Mouse (Mus musculus): ENCODE data around the gene Slc16a3. TPM values are rescaled to one million over a fixed set of nuclear protein-coding genes. Genes with fewer than 3 reads are reported as not detected.

The Slc16a3 gene
- polyA plus RNA-seq, 1 experiment from 2014 or later, result 24.1 TPM

- Histone ChIP-seq H3K27me3 (ENCODE audit: control insufficient read depth, insufficient read depth, low read length) (no peaks in the 10 kb centered on the region), H3K9ac (replicated peaks; ENCODE audit: low read depth, low read length) (no peak overlapping the region), H3K4me3 (ENCODE audit: low read depth, low read length) (no peak overlapping the region), H3K36me3 (ENCODE audit: control insufficient read depth, insufficient read depth, low read length) (peaks cover 65% of the 10 kb centered on the region), H3K4me2 (replicated peaks; ENCODE audit: low read depth, low read length) (no peak overlapping the region), H3K9me3 (ENCODE audit: control insufficient read depth, low read depth, low read length) (no peaks in the 10 kb centered on the region), H3K4me1 (ENCODE audit: control insufficient read depth, insufficient read depth, low read length) (no peaks in the 10 kb centered on the region), H3K27ac (ENCODE audit: low read length) (no peak overlapping the region)
- no peak for ATAC-seq (ENCODE audit: insufficient number of reproducible peaks, insufficient read depth, low FRiP score, low read depth)
- 83% methylated on average over 16 of the region's 18 CpGs for WGBS
Observed at GRCm38 (mm10) chr11:120959066-120959465, 10.8 kb downstream of the Slc16a3 start.

- no peaks in the 10 kb centered on the region for H3K4me1 ChIP-seq (ENCODE audit: control insufficient read depth, insufficient read depth, low read length)
- H3K9me3 ChIP-seq (ENCODE audit: control insufficient read depth, low read depth, low read length), result no peaks in the 10 kb centered on the region
- ATAC-seq (ENCODE audit: insufficient number of reproducible peaks, insufficient read depth, low FRiP score, low read depth), result no peak
- peaks cover 70% of the 10 kb centered on the region for H3K36me3 ChIP-seq (ENCODE audit: control insufficient read depth, insufficient read depth, low read length)
- 76% methylated on average over 3 of the region's 3 CpGs for WGBS
- no peak overlapping the region for H3K9ac ChIP-seq (replicated peaks; ENCODE audit: low read depth, low read length)
- no peak overlapping the region for H3K27ac ChIP-seq (ENCODE audit: low read length)
- H3K27me3 ChIP-seq (ENCODE audit: control insufficient read depth, insufficient read depth, low read length), result no peaks in the 10 kb centered on the region
- no peak overlapping the region for H3K4me3 ChIP-seq (ENCODE audit: low read depth, low read length)
- H3K4me2 ChIP-seq (replicated peaks; ENCODE audit: low read depth, low read length), result no peak overlapping the region
Observed at GRCm38 (mm10) chr11:120959564-120959963, 11.3 kb downstream of the Slc16a3 start.

GRCm38 (mm10) chr11:120960248-120960647, 12.0 kb downstream of the Slc16a3 start:
- no peak for ATAC-seq (ENCODE audit: insufficient number of reproducible peaks, insufficient read depth, low FRiP score, low read depth)
- WGBS, result 54% methylated on average over 1 of the region's 1 CpGs
- no peaks in the 10 kb centered on the region for H3K9me3 ChIP-seq (ENCODE audit: control insufficient read depth, low read depth, low read length)
- peaks cover 77% of the 10 kb centered on the region for H3K36me3 ChIP-seq (ENCODE audit: control insufficient read depth, insufficient read depth, low read length)
- H3K4me3 ChIP-seq (ENCODE audit: low read depth, low read length), result no peak overlapping the region
- H3K9ac ChIP-seq (replicated peaks; ENCODE audit: low read depth, low read length), result no peak overlapping the region
- no peak overlapping the region for H3K27ac ChIP-seq (ENCODE audit: low read length)
- no peak overlapping the region for H3K4me2 ChIP-seq (replicated peaks; ENCODE audit: low read depth, low read length)
- H3K4me1 ChIP-seq (ENCODE audit: control insufficient read depth, insufficient read depth, low read length), result 0 out of 2 replicates have a peak, but pooled peaks cover 2% of the 10 kb centered on the region
- H3K27me3 ChIP-seq (ENCODE audit: control insufficient read depth, insufficient read depth, low read length), result no peaks in the 10 kb centered on the region

- Histone ChIP-seq H3K27ac (ENCODE audit: low read length) (no peak overlapping the region), H3K9ac (replicated peaks; ENCODE audit: low read depth, low read length) (no peak overlapping the region), H3K27me3 (ENCODE audit: control insufficient read depth, insufficient read depth, low read length) (no peaks in the 10 kb centered on the region), H3K4me1 (ENCODE audit: control insufficient read depth, insufficient read depth, low read length) (0 out of 2 replicates have a peak, but pooled peaks cover 2% of the 10 kb centered on the region), H3K9me3 (ENCODE audit: control insufficient read depth, low read depth, low read length) (no peaks in the 10 kb centered on the region), H3K4me3 (ENCODE audit: low read depth, low read length) (no peak overlapping the region), H3K4me2 (replicated peaks; ENCODE audit: low read depth, low read length) (no peak overlapping the region), H3K36me3 (ENCODE audit: control insufficient read depth, insufficient read depth, low read length) (peaks cover 77% of the 10 kb centered on the region)
- WGBS, result 85% methylated on average over 7 of the region's 7 CpGs
- ATAC-seq (ENCODE audit: insufficient number of reproducible peaks, insufficient read depth, low FRiP score, low read depth), result no peak
Observed at GRCm38 (mm10) chr11:120961594-120961993, 13.3 kb downstream of the Slc16a3 start.

GRCm38 (mm10) chr11:120962050-120962771, 13.9 kb downstream of the Slc16a3 start:
- WGBS, result 89% methylated on average over 13 of the region's 13 CpGs
- H3K27me3 ChIP-seq (ENCODE audit: control insufficient read depth, insufficient read depth, low read length), result no peaks in the 10 kb centered on the region
- no peak for ATAC-seq (ENCODE audit: insufficient number of reproducible peaks, insufficient read depth, low FRiP score, low read depth)
- no peak overlapping the region for H3K27ac ChIP-seq (ENCODE audit: low read length)
- no peak overlapping the region for H3K4me2 ChIP-seq (replicated peaks; ENCODE audit: low read depth, low read length)
- 0 out of 2 replicates have a peak, but pooled peaks cover 2% of the 10 kb centered on the region for H3K4me1 ChIP-seq (ENCODE audit: control insufficient read depth, insufficient read depth, low read length)
- no peak overlapping the region for H3K4me3 ChIP-seq (ENCODE audit: low read depth, low read length)
- H3K9me3 ChIP-seq (ENCODE audit: control insufficient read depth, low read depth, low read length), result no peaks in the 10 kb centered on the region
- H3K36me3 ChIP-seq (ENCODE audit: control insufficient read depth, insufficient read depth, low read length), result peaks cover 77% of the 10 kb centered on the region
- H3K9ac ChIP-seq (replicated peaks; ENCODE audit: low read depth, low read length), result no peak overlapping the region

- ATAC-seq (ENCODE audit: insufficient number of reproducible peaks, insufficient read depth, low FRiP score, low read depth), result no peak
- Histone ChIP-seq H3K9ac (replicated peaks; ENCODE audit: low read depth, low read length) (no peak overlapping the region), H3K36me3 (ENCODE audit: control insufficient read depth, insufficient read depth, low read length) (peaks cover 77% of the 10 kb centered on the region), H3K4me3 (ENCODE audit: low read depth, low read length) (no peak overlapping the region), H3K4me1 (ENCODE audit: control insufficient read depth, insufficient read depth, low read length) (0 out of 2 replicates have a peak, but pooled peaks cover 2% of the 10 kb centered on the region), H3K27ac (ENCODE audit: low read length) (no peak overlapping the region), H3K27me3 (ENCODE audit: control insufficient read depth, insufficient read depth, low read length) (no peaks in the 10 kb centered on the region), H3K4me2 (replicated peaks; ENCODE audit: low read depth, low read length) (no peak overlapping the region), H3K9me3 (ENCODE audit: control insufficient read depth, low read depth, low read length) (no peaks in the 10 kb centered on the region)
- 90% methylated on average over 7 of the region's 7 CpGs for WGBS
Observed at GRCm38 (mm10) chr11:120962909-120963308, 14.6 kb downstream of the Slc16a3 start.

GRCm38 (mm10) chr11:120964195-120965157, 16.2 kb downstream of the Slc16a3 start:
- Histone ChIP-seq H3K4me1 (ENCODE audit: control insufficient read depth, insufficient read depth, low read length) (0 out of 2 replicates have a peak, but pooled peaks cover 2% of the 10 kb centered on the region), H3K4me3 (ENCODE audit: low read depth, low read length) (no peak overlapping the region), H3K9me3 (ENCODE audit: control insufficient read depth, low read depth, low read length) (no peaks in the 10 kb centered on the region), H3K36me3 (ENCODE audit: control insufficient read depth, insufficient read depth, low read length) (peaks cover 86% of the 10 kb centered on the region), H3K27ac (ENCODE audit: low read length) (no peak overlapping the region), H3K27me3 (ENCODE audit: control insufficient read depth, insufficient read depth, low read length) (no peaks in the 10 kb centered on the region), H3K9ac (replicated peaks; ENCODE audit: low read depth, low read length) (no peak overlapping the region), H3K4me2 (replicated peaks; ENCODE audit: low read depth, low read length) (no peak overlapping the region)
- 82% methylated on average over 10 of the region's 10 CpGs for WGBS
- no peak for ATAC-seq (ENCODE audit: insufficient number of reproducible peaks, insufficient read depth, low FRiP score, low read depth)

- Histone ChIP-seq H3K27me3 (ENCODE audit: control insufficient read depth, insufficient read depth, low read length) (no peaks in the 10 kb centered on the region), H3K4me3 (ENCODE audit: low read depth, low read length) (no peak overlapping the region), H3K27ac (ENCODE audit: low read length) (no peak overlapping the region), H3K4me2 (replicated peaks; ENCODE audit: low read depth, low read length) (no peak overlapping the region), H3K36me3 (ENCODE audit: control insufficient read depth, insufficient read depth, low read length) (peaks cover 97% of the 10 kb centered on the region), H3K4me1 (ENCODE audit: control insufficient read depth, insufficient read depth, low read length) (0 out of 2 replicates have a peak, but pooled peaks cover 2% of the 10 kb centered on the region), H3K9me3 (ENCODE audit: control insufficient read depth, low read depth, low read length) (no peaks in the 10 kb centered on the region), H3K9ac (replicated peaks; ENCODE audit: low read depth, low read length) (no peak overlapping the region)
- 74% methylated on average over 4 of the region's 4 CpGs for WGBS
- ATAC-seq (ENCODE audit: insufficient number of reproducible peaks, insufficient read depth, low FRiP score, low read depth), result no peak
Observed at GRCm38 (mm10) chr11:120965587-120965986, 17.3 kb downstream of the Slc16a3 start.

Measured in stomach, embryonic 14.5 days (tissue).